Mouse (Mus musculus) spleen, postnatal 4 days (tissue): Measurements from ENCODE around the gene Mlip.

ENCODE experiments used
- DNase-seq, 2 experiments: peaks; one replicate each; pipeline ENCODE4 v3.0.0; 2022; ENCODE audit warnings: low spot score in 2 of 2

The Mlip gene

DNA sequence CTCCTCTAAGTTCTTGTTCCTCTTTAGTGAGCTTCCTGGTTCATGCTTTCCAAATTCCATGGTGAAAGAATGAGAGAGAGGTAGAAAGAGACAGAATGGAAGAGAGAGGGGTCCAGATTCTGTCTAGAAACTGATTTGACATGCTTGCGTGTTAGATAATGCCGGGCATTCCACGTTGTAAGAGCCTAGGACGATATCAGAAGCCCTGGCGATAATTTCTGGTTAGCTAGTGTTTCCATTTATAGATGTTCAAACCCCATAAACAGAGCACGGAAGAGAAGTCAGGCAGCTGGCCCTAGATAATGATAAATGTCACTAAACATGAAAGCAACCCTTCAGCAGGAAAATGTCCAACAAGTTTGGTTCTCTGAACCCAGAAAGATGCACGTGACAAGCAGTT lies 5.1 kb downstream of the Mlip start:
- DNase-seq = no peak

DNA sequence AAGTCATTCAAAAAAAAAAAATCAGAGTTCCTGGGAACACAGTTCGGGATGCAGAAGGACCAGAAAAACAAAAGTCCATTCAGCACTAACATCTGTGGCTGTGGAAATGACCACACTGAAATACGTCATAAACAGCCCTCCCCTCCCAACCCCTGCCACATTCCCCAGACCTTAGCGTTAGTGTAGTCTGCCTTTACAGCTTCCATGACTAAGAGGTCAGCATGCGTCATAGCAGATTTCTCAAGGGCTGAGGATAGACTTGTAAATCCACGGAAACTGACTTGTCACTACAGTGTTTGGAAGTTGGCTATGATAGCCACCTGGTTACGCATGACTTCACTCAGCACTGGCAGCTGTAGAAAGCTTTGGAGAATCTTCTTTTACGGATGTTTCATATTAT lies 8.5 kb downstream of the Mlip start:
- no peak for DNase-seq

DNA sequence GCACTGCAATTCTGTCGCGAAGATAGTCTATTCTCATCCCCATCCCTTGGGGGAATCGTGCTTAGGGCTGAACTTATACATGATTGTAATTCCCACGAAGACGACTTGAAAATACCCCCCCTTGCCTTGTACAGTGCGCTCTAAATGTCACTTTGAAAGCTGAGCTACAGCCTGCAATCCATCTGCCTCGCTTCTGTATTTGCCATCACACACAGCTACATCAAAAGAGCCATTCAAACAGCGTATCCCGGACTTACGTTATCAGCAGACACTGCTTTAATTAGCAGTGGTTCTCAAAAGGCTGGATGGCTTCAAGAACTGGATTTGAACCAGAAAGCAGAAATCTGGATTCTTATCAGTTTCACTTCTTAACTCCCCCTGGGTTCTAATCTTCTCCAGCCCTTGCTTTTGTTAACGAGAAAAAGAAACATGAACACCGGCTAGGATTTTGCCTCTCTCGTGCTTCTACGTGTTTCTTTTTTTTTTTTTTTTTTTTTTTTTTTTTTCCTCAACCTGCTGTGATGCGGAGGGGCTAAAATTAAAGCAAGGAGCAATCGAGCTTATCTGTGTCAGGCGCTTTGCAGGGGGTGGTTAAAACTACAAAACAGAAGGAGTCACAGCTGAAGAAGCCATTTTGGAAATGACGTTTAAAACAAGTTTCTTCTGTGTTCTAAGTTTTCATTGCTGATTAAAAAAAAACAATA lies 12.5 kb downstream of the Mlip start:
- DNase-seq = no peak

DNA sequence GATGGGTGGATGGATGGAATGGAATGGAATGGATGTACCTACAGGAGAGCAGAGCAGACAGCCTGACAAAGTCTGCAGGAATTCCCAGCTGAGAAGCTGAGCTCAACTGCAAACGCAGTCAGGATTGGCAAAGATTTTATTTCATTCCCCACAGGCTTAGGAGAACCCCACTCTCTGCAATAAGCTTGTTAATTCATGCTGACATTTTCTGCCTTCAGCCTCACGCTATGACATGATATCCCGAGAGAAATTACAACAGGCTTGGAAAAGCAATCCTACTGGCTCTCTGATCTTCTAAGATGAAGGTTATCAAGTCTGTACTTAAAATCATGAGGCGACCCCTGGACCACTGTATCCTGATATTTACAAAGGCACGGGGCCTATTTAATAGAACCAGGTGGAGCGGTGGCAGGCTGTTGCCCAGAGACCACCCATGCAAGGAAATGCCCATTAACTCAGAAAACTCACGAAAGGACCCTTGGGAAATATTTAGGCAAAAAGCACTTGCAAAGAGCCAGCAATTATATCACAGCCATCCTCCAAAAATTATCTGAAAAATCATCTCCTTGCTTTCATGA lies 13.1 kb downstream of the Mlip start:
- no peak for DNase-seq

DNA sequence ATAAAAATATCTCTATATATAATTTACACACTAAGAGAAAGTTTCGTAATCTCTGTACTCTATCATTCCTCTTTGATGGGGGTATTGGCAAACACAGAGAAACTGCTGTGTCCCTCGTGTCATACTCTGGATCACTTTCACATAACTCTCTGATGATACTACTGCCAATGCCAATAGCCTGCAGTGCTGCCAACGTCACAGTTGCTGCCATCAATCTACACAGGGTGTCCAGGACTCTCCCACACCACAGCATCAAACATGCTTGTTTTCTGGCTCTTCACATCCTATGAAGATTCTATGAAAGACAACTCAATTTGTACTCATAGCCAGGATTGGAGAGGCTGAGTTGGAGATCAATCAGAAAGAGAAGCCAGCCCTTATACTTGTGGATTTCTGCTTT lies 17.4 kb downstream of the Mlip start:
- DNase-seq = no peak

DNA sequence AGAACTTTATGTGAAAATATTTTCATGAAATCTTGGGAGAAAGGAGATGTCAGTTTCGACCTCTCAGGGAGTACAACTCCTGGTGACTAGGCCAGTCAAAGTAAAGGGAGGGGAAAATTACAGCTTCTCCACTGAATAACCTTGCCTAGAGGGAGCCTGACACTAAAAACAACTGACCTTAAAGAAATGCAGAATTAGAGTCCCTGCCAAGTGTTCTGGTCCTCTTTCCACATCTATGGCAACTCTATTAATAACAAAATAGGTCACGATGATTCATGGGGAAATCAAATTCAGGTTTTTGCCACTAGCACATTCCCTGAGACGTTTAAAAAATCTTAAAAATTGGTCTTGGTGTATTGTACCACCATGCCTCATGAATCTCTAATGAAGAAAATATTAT lies 34.4 kb downstream of the Mlip start:
- DNase-seq = no peak

DNA sequence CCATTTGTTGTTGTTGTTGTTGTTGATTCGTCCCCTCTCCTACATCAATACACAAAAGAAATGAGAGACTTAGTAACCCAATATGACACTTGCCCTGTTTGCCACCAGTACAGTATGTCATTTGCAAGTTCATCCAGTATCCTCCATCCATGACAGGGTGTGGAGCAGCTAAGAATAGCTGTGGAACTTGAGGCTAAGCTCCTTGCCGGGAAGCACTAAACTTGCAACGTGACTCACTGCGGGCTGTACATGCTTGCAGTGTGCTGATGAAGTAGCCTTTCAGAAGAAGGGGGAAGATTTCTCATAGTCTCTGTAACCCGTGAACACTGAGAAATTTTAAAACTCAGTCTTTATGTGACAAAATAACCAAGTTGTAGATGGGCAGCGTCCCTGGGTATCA lies 42.2 kb downstream of the Mlip start:
- DNase-seq = no peak

DNA sequence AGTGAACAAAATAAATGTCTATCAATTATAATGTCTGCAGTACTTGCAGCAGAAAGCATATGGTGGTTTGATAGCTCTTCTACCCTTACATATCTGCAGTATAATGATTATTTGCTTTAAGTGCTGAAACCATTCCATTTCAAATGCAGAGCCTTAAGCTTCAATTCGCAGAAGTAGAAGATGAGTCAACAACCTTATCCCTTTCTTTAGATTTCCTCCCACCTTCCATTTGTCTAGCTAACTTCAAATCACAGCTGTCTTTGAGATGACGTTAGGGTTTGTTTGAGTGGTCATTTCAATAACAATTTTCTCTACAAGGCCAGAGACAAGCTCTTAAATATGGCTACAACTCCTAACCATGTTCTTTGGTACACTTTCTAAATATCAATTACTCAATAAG lies 47.4 kb downstream of the Mlip start:
- DNase-seq = no peak

DNA sequence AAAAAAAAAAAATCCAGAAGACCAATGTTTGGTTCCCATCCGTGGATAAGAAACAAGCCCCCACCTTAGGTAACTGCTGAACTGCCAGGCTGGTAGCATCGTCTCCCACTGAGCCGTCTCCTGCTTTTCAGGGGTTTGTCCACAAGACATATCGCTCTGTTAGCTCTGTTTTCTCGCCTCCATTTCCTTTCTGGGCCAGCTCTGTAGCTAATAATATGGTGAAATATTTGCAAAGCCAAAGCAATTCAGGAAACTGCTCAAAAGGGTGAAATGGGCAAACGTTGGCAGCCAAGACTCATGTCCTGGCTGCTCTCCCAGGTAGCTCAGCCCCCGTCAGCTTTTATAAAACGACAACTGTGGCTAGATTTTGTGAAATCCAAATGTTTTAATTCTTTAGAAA lies 50.4 kb downstream of the Mlip start:
- no peak for DNase-seq

DNA sequence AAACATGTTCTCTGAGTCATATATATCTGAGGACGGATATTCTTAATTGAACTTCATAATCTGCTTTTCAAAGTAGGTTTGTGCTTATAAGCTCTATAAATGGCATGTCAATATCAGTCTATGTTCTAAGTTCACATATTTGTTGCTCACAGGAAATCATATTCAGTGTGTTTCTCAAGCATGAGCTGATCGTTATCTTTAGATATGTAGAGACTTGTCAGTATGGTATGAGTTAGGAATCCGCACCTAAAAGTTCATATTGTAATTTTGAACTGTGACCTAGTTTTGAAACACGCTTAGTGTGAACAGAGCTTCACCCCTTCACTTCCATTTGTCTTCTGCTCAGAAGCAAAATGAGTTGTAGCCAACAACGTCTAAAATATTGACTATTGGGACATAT lies 64.8 kb downstream of the Mlip start:
- no peak for DNase-seq

DNA sequence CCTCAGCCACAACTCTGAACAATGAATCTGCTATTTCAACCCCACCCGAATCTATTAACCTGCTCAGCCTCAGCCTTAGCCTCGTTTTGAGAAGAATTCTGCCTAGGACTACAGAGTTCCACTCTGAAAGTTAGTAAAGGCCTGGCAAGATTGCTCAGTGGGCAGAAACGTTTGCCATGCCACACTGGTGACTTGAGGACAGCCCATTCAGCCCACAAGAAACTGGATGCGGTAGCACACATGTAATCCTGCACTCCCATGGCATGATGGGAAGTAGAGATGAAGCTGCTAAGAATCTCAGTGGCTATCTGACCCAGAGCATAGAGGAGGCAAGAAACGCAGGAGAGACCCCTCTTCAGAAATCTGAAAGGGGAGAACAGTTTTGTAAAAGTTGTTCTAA lies 73.4 kb downstream of the Mlip start:
- no peak for DNase-seq

DNA sequence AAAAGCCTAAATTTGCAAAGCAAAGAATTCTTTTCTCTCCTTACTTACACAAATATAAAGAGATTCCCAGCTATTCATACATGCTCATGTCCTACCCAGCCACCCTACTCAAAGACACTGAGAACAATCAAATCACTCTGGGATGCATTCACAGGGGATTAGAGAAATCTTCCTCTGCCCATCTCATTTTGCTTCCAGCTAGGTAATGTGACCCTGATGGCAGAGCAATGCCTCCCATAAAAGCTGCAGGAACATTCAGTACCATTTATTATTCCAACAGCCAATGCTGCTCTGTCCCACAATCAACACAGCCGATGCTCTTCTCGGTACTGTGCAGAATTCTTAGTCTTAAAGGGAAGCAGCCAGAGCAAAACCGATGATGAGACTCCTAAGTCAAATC lies 74.7 kb downstream of the Mlip start:
- DNase-seq = no peak

DNA sequence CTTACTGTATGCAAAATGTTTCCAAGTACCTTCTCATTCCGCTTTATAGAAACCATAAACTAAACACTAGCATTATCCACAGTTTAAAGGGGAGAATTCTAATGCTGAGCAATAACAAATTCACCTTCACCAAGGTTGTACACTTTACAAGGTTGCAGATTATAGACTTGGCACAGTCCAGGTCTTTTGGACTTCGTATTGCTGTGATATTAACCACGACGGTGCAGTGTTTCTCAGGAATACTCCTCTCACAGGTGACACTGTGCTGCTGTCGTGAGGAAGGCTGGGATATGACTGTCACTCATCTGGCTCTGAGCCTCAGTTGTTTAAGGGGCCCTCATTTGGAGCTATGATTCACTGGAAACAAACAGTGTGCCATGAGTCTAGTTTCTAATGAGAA lies 75.5 kb downstream of the Mlip start:
- DNase-seq = no peak

DNA sequence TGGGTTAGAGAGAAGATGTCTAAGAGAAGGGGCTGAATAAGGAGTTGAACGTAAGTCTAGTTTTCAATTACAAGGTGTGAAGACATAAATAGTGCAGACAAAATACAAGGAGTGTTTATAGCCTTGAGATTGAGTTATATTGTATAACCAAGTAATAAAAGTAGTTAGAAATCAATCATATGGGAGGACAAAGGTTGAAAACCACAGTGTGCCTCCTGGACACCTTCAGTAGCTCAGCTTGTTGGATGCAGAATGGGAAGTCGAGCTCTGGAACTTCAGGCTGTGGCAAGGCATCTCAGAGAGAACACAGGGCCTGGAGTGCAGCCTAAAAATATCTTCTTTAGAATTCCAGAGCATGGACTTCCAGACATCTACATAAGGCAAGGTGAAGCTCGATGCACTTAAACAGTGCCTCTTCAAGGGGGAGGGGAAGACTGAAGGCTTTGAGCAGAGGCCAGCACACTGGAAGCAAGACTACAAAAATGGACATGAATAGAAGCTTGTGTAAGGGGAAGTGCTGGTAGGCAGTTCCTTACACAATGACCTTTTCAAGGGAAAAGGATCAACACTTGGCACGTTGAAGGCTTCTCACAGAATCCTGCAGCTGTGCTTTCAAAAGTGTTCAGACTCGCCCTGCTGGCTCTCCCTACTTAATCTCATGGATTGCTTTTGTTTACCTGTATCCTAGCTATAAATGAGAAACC lies 76.2 kb downstream of the Mlip start:
- DNase-seq = no peak

DNA sequence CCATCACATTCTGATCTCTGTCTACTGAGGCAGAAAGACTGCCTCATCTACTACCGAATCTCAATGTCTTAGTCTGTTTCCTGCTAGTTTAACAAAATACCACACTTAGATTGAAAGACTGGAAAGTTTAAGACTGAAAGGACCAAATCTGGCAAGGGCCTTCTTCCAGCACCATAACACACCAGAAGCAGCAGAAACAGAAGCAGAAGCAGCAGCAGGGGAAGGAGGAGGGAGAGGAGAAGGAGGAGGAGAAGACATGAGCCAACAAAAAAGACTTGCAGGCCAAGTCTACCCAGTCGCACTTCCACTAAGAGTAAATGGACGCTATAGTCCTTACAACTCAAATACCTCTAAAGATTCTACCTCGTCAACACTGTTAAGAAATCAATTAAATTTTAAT lies 80.0 kb downstream of the Mlip start:
- no peak for DNase-seq

DNA sequence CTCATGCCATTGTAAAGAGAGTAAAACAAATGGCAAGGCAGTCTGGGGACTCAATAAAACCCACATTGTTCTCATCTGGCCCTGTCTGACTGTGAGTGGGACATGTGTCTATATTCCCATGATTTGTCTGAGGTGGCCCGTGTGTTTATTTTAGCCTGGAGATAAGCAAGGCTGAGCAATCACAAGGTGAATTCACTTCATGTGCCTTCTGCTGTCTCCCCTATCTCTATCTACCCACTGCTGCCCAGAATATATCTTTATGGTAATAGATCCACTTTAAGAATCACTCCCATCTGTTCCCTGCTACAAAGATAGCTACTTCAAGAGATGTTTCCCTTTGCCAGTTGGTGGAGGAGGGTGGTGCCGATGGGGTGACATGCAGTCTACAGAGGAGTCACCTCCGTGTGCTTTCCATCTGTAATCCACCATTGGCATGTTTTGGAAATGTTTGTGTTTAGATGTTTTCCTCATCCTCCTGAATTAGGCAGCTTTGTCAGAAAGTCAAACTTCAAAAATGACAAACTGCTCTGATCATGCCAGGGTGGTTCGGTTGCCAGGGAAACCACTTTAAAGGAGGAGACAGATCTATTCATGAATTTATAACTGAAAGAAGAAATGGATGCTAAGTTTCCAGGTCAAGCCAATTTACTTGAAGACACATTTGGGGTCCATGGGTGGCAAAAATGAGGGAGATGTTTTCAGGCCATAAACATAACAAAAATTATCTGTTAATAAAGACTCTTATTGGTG lies 87.3 kb downstream of the Mlip start:
- no peak for DNase-seq

DNA sequence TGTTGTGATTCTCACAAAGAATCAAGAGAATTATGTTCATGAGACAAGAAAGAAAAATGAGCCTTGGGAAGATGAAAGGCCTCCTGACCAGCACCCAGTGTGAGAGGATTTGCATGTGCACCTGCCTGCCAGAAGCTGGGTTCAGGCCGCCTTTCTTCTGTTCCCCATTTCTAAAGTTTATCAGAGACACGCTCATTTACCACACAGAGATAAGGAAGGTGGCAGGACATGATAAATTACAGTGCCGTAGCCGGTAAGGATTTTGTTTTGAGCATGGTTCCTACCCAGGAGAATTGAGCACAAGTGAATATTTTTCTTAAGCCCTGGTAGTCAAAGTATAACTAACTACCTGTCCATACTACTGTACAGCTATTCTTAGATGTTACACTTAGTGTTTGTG lies 93.7 kb downstream of the Mlip start:
- no peak for DNase-seq

DNA sequence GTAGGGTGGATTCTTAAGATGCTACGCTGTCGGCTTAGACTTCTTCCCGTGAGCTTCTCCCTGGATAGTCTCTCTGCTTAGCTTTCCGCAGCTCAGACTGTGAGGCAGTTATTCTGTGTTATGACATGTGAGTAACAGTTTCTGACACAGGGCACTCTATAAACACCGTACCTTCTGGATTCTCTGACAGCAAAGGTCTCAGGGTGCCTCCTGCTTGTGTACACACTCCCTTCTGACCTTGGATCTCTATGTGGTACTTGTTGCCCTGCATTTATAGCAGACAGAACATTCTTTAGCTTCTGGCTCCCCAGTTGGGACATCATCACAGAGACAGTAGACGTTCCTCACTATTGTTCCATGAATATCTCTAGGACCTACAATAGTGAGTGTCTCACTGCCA lies 94.5 kb downstream of the Mlip start:
- DNase-seq = no peak

DNA sequence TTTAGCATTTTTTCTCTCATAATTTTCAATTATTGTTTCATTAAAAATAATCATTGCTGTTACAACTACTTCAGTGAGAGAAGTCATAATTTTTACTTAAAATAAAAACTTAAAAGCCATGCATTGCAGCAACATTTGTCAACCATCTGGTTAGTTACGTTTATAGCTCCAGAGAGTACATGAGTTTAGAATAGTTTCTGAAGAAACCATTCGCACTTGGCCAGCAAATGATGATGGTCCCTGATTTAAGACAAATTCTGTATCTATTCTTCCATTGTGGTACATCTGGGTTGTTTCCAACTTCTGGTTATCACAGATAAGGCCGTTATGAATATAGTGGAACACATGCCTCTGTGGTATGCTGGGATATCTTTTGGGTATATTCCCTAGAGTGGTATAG lies 98.3 kb downstream of the Mlip start:
- no peak for DNase-seq

DNA sequence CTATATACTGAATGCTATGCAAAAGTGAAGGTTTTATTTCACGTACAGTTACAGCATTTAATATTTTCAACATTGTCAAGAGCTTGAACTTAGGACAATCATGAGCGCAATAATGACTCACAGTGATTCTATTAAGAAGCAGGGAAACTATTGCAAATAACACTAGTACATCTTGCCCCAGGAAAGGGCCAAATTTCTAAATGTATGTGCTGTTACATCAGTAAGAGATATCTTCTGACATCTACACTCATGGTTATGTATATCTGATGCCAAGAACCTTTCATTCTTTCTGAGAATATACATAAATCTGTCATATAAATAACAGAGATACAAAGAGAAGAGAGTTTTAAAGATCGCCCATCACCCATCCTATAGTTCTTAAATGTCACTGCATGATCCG lies 100.0 kb downstream of the Mlip start:
- DNase-seq = no peak

DNA sequence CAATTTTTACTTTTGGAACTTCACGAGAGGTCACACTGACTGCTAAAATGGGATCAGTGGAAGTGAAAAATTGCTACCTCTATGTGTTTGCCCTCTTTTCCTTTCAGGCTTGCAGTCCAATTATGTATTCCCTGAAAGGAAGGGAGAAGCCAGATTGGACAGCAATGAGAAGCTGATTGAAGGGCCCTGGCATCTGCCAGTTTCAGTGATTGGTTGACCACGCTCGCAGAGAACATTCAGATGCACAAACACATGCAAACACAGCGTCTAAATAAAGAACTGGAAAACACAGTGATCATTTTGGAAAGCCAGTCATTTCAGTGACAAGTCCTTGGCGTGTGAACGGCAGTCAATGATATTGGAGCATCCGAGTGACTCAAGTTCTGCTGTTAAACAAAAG lies 100.6 kb downstream of the Mlip start:
- no peak for DNase-seq

DNA sequence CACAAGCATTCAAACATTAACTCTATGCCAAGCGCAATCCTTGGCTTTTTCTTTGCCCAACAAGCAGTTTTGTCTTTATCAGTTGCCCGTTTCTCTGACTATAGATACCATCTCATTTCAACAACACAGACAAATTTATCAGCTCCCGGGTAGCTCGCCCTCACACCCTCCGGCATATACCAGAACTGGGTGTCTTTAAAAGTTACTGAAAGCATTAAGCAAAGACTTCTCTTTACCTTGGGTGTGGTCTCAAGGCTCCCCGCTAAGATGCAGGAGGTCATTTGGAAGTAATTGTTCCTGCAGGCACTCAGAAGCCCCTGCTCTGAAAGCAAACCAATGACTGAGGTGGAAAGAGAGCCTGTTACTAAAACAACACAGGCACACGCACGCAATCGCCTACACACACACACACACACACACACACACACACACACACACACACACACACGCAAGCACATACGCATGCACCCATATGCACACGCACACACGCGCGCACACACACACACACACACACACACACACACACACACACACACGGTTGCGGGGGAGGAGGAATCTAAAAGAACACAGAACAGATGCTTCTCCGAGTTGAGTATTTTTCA lies 101.2 kb downstream of the Mlip start:
- DNase-seq = no peak
